Mouse (Mus musculus) bone marrow macrophage, adult 2 months (primary cell): ENCODE measurements at regions not wholly inside any gene's neighbourhood (a gene's known extent, or its start where the extent isn't known, plus 50 kb on each side); places are given as distances from the start of the nearest gene placed in this dataset.

Experiments used
- H3K27ac ChIP-seq: 2 replicates; pipeline ENCODE4 v1.5.1; 2012; ENCODE audit warnings: low read depth, low read length; ENCODE audit not compliant: insufficient read depth
- H3K4me1 ChIP-seq: 2 replicates; pipeline ENCODE4 v1.6.1; 2012; ENCODE audit warnings: low read length; ENCODE audit not compliant: control insufficient read depth, insufficient read depth
- H3K4me3 ChIP-seq: 2 replicates; pipeline ENCODE4 v1.5.1; 2012; ENCODE audit warnings: mild to moderate bottlenecking, low read length, moderate library complexity; ENCODE audit not compliant: insufficient read depth
- CTCF ChIP-seq: IDR thresholded peaks from 2 replicates; pipeline ENCODE4 v1.5.1; 2012; ENCODE audit warnings: low read depth, mild to moderate bottlenecking, low read length, moderate library complexity
- POLR2A ChIP-seq: IDR thresholded peaks from 2 replicates; pipeline ENCODE4 v1.6.1; 2012; ENCODE audit warnings: mild to moderate bottlenecking, low read depth, low read length, borderline replicate concordance

DNA sequence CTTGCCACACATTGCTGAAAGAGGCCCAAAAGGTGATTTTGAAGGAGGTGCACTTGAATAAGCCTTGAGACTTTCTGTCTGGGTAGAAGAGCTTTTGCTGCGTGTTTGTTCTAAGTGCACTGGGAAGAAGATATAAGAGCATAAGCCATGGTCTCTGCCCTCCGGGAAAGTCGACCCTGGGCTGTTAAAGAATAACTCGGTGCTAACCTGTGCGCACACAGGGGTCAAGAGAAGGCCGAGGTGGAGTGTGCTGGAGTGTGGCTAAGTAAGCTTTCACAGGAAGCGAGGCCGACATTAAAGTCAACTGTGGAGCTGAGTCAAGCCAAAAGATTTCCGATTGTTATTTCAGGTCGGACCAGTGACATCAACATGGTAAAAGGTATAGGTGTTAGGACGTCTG is 473.0 kb downstream of the Slc4a3 start:
- Histone ChIP-seq H3K4me1 (no peaks in the 10 kb centered on the region), H3K4me3 (no peak overlapping the region), H3K27ac (no peak overlapping the region)
- no peak for TF ChIP-seq CTCF
- no peak for TF ChIP-seq POLR2A

DNA sequence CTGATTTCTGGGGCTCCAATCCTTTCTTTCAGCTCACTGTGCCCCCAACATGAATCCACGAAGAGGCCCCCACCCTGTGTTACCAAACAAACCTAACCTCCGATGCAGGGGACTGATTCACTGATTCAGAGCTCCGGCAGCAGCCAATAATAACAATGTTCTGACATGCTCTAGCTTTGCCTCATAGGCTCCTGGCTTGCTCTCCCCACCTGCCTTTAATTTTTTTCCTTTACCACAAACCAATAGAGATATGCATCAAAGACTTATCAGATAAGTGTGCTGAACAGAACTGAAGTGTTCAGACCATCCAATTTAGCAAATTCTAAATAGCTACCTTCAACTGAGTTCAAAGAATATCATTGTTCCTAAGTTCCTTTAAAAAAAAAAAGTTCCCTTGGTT is 478.6 kb downstream of the Slc4a3 start:
- H3K4me3 ChIP-seq, result no peak overlapping the region
- H3K27ac ChIP-seq, result no peak overlapping the region
- H3K4me1 ChIP-seq, result no peaks in the 10 kb centered on the region
- no peak for TF ChIP-seq POLR2A
- TF ChIP-seq CTCF, result no peak

DNA sequence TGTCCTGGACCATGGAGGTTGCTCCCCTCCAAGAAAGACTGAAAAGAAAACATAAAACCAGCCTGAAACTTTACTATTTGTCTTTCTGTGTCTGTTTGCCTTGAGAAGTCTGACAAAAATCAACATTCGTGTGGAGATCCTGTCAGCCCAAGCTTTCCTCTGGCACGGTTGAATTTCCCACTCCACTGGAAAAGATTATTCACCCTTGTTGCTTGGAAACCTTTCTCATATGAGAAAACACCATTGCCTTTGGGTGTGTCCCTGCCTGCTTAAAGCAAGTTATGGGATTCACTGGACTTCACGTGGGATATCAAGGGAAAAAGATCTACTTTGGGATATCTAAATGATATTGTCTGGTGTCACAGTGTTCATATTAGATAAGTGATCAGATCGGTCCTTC is 479.3 kb downstream of the Slc4a3 start:
- Histone ChIP-seq H3K27ac (no peak overlapping the region), H3K4me1 (no peaks in the 10 kb centered on the region), H3K4me3 (no peak overlapping the region)
- TF ChIP-seq POLR2A (no peak), CTCF (no peak)

DNA sequence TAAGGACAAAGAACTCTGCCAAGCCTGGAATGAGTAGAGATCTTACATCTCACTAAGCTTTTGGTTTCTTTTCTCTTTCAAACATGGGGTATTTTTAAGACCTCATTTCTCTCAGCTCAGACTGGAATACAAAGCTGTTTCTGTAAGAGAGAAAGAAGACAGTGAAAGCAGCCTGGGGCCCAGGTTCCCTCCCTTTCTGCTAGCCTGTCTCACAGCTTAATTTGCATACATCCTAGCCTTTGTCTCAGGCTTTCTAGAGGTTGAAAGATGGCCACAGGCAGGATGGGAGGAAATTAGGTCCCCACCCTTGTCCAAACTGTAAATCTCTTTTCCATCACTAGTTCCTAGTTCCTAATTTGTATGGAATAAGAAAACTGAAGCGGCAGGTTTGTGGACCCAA is 483.0 kb downstream of the Slc4a3 start:
- Histone ChIP-seq H3K4me1 (no peaks in the 10 kb centered on the region), H3K4me3 (no peak overlapping the region), H3K27ac (no peak overlapping the region)
- TF ChIP-seq CTCF (no peak), POLR2A (no peak)

DNA sequence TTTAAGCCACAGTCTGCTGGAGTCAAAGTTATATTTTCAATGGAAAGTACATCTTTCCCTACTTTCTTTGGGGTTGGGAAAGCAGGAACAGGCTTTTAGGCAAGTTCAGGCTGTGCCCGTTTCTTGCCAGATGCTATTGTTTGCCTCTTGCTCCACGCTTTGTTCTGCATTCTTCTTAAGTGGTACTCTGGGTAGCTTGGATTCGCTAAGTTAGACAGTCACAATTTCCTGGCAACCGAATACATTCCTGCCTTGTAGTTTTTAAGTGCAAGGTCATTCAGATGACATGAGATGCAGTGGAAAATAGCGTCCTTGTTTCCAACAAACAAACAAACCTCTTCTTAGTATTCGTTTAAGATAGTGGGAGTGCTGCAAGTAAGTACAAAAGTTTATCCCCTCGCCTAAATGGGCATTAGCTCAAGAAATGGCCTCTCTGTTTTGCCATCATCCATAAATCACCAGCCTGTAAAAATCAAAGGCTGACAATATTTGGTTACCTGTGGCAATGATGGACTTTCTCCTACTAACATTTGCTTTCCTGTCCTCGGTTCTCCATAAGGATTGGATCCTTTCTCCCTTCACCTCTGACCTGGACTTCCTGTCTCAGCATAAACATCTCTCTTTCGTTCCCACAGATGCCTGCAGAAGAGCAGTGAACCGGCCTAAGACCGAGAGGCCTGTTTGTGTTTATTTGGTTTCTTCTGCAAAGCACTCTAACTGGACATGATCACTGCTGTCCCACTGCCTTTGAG is 485.3 kb downstream of the Slc4a3 start:
- Histone ChIP-seq H3K4me1 (no peaks in the 10 kb centered on the region), H3K27ac (no peak overlapping the region), H3K4me3 (no peak overlapping the region)
- TF ChIP-seq POLR2A (no peak), CTCF (no peak)

DNA sequence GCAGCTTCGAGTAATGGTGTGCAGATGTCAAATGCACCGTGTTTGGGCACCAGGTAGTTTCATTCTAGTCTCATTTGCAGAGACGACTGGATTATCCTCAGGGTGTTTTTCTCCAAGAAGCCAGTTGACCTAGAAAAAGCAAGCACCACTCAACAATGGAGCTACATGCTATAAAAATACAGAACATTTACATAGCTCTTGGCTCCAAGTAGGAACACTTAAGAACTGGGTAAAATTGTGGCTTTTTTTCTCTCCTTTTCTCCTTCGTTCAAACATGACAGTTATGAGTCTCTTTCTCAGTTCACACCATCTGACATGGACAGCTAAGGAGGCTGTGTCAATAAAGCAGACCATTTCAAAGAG is 485.8 kb downstream of the Slc4a3 start:
- H3K27ac ChIP-seq, result no peak overlapping the region
- H3K4me3 ChIP-seq, result no peak overlapping the region
- no peak for TF ChIP-seq CTCF
- no peak for TF ChIP-seq POLR2A
- H3K4me1 ChIP-seq, result no peaks in the 10 kb centered on the region

DNA sequence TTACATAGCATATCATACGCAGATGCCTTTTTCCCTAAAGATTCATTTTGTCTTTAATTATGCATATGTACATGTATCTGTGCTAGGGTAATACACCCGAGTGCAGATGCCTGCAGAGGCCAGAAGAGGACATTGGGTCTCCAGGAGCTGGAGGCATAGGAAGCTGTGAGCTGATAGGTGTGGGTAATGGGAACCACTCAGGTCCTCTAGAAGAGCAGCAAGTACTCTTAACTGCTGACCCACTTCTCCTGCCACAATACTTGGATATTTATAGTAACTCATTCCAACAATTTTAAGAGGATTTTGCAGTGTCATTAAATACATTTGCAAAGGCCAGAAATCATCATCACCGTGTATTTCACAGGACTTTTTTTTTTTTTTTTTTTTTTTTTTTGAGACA is 486.6 kb downstream of the Slc4a3 start:
- TF ChIP-seq POLR2A (no peak), CTCF (no peak)
- no peaks in the 10 kb centered on the region for H3K4me1 ChIP-seq
- H3K4me3 ChIP-seq, result no peak overlapping the region
- no peak overlapping the region for H3K27ac ChIP-seq

DNA sequence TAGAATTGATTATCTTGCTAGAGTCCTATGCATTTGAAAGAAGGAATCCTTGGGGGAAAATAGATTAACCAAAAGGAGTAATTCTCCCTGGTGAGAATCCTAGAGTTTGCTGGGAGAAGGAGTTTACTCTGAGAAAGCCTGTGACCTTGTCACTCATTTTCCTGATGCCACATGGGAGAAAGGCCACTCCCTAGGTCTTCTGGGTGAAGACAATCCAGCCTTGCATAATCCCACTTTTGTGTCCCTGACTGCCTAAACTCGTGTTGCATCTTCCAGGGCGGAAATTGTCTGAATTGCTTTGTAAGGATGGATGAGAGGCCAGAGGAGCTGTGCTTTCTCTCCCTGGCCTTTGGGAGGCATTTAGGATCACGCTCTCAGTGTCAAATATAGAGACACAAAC is 490.2 kb downstream of the Slc4a3 start:
- TF ChIP-seq POLR2A (no peak), CTCF (no peak)
- Histone ChIP-seq H3K4me1 (no peaks in the 10 kb centered on the region), H3K27ac (no peak overlapping the region), H3K4me3 (no peak overlapping the region)

DNA sequence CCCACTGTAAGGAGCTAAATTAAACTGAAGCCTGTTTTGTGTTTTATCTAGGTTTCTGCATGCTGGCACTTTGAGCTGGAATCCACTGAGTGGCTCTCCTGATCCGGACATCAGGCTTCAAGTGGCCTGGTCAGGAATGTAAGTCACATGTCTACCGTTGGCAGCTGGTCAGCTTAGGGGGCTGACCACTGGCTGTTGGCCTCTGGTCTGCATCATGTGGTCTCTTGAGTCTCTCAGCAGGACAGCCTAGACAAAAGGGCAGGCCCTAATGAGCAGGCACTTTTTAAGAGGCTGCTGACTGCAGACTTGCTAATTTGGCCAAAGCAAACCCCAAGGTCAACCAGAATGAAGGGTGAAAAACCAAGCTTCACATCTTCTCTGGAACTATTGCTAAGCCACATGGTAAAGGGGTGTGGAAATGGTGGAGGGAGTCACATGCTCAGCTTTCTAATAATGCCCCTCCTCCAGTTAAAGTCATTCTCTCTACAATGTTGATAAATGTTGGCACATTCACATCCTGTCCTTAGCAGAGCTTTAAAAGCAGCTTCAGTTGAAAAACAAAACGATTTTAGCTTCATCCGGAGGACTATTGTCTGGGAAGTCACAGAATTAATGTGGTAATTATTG is 493.1 kb downstream of the Slc4a3 start:
- no peak overlapping the region for H3K4me3 ChIP-seq
- no peak for TF ChIP-seq CTCF
- TF ChIP-seq POLR2A, result no peak
- no peaks in the 10 kb centered on the region for H3K4me1 ChIP-seq

DNA sequence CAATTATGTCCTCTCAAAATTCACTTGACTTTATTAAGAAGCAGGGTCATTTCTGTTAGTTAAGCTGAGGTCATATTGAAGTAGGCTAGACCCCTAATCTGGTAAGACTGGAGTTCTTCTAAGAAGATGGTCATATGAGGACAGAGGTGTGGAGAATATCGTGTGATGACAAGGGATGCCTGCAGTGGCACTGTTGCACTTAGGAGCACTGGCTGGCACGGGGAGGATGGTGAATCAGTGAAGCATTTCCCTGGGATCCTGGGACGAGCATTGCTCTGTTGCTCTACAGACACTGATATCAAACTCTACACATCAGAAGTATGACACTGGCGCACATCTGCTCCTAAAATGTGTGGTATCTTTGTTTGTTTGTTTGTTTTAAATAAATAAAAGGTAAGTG is 493.6 kb downstream of the Slc4a3 start:
- no peak overlapping the region for H3K4me3 ChIP-seq
- H3K4me1 ChIP-seq, result no peaks in the 10 kb centered on the region
- H3K27ac ChIP-seq, result no peak overlapping the region
- no peak for TF ChIP-seq POLR2A
- no peak for TF ChIP-seq CTCF

More for the DNA sequence above, 493.1 kb downstream of the Slc4a3 start:
- H3K27ac ChIP-seq, result no peak overlapping the region

DNA sequence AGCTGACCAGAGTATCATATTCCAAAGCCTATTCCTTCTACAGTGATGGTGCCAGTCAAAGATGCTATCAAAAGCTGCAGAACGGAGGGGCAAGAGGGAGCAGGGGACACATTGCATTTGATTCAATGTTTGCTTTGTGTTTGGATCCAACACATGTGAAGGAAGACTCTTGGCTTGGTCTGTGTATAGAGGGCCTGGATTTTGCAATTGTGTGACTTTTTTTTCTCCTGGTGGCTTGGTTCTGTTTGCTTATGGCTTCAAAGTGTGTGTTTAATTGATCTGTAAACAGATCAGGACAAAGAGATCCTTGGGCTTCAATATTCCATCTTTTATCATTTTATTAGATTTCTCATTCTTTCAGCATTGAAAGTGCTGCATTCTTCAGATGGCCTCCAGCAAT is 504.2 kb downstream of the Slc4a3 start:
- Histone ChIP-seq H3K4me3 (no peak overlapping the region), H3K4me1 (no peaks in the 10 kb centered on the region)
- TF ChIP-seq POLR2A, result no peak
- no peak for TF ChIP-seq CTCF

More for the DNA sequence above, 504.2 kb downstream of the Slc4a3 start:
- no peak overlapping the region for H3K27ac ChIP-seq
